Mouse (Mus musculus) olfactory bulb, adult 2 months (tissue): ENCODE data around the gene Mcrs1.

ENCODE experiments used
- CTCF ChIP-seq: fragments of 200-500 bp; IDR thresholded peaks from 2 replicates; pipeline ENCODE4 v1.5.1; 2012; ENCODE audit warnings: low read depth, mild to moderate bottlenecking, low read length, moderate library complexity; ENCODE audit not compliant: insufficient read depth
- POLR2A ChIP-seq: fragments of 200-500 bp; IDR thresholded peaks from 2 replicates; pipeline ENCODE4 v1.6.1; 2012; ENCODE audit warnings: mild to moderate bottlenecking, low read depth, low read length, moderate library complexity; ENCODE audit not compliant: insufficient read depth

GRCm38 (mm10) chr15:99283456-99283855 is 31.7 kb upstream of the Mcrs1 start:
- TF ChIP-seq POLR2A (no peak), CTCF (no peak)
